Mouse (Mus musculus) kidney, postnatal 25 days (tissue): Measurements from ENCODE around the gene Gdpd3.

Experiments used
- DNase-seq, 2 experiments: peaks; one replicate each; pipeline ENCODE4 v3.0.0; 2021; ENCODE audit warnings: mixed read lengths in 2 of 2

The Gdpd3 gene

GRCm38 (mm10) chr7:126808703-126809455, 42.7 kb downstream of the Gdpd3 start:
- DNase-seq, result peak; percentile 92 to 96

GRCm38 (mm10) chr7:126809723-126810369, 43.7 kb downstream of the Gdpd3 start:
- DNase-seq, result no peak

- no peak for DNase-seq
Measured at GRCm38 (mm10) chr7:126815726-126816222, 49.6 kb downstream of the Gdpd3 start.

- DNase-seq, result peak in 1 of 2 experiments; percentile 32
Measured at GRCm38 (mm10) chr7:126816494-126816893, 50.4 kb downstream of the Gdpd3 start.

GRCm38 (mm10) chr7:126817595-126817994, 51.5 kb downstream of the Gdpd3 start:
- DNase-seq, result peak in 1 of 2 experiments; percentile 5

GRCm38 (mm10) chr7:126818818-126819217, 52.7 kb downstream of the Gdpd3 start:
- no peak for DNase-seq

GRCm38 (mm10) chr7:126821835-126822511, 55.8 kb downstream of the Gdpd3 start:
- peak; percentile 83 to 89 for DNase-seq

- DNase-seq, result peak in 1 of 2 experiments; percentile 56
Measured at GRCm38 (mm10) chr7:126822741-126823140, 56.6 kb downstream of the Gdpd3 start.

- DNase-seq, result peak in 1 of 2 experiments; percentile 40
Measured at GRCm38 (mm10) chr7:126823202-126823711, 57.1 kb downstream of the Gdpd3 start.

GRCm38 (mm10) chr7:126823940-126824339, 57.8 kb downstream of the Gdpd3 start:
- DNase-seq, result no peak
